Mouse (Mus musculus): ENCODE measurements at regions not wholly inside any gene's neighbourhood (a gene's known extent, or its start where the extent isn't known, plus 50 kb on each side); places are given as distances from the start of the nearest gene placed in this dataset.

DNA sequence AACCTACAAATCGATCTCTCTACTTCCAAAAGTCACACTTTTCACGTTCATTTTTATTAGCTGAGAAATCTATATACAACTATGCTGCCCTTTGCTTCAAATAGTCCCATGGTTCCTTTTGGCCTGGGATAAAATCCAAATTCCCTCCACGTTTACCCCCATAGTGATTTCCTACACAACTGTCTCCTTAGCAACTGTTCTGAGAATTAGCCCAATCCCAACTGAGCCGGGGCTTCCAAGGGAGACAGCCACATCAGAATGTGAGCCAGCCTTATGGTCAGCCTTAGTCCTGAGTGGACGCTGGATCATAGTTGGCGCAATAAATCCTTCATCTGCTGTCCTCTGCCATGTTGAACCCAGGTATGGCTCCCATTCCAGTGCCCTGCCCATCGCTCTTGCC is 77.3 kb downstream of the Sox9 start:
- TF ChIP-seq GATA1 (IDR thresholded peaks at IDR 0.05; ENCODE audit: low read length) (no peak), TAL1 (IDR thresholded peaks at IDR 0.05; ENCODE audit: low read length) (no peak)

All from erythroblast, embryonic 14.5 days (primary cell).